Mouse (Mus musculus) testis, adult 10 weeks (tissue): ENCODE measurements around the gene Ssxb6. TPM values are rescaled to one million over a fixed set of nuclear protein-coding genes. Genes with fewer than 3 reads are reported as not detected.

Experiments
- polyA plus RNA-seq: library from polyadenylated mRNA; stranded (reverse); fragments of 350-450 nt; fragmentation: Illumina TruSeq; extraction: RNeasy Lipid Tissue Mini Kit (QIAGEN cat#74804); gene quantifications from one replicate; pipeline ENCODE4 v1.2.3, GENCODE M21; 2014; ENCODE audit warnings: low read depth, low replicate concordance

The Ssxb6 gene
- polyA plus RNA-seq: 12.6 TPM

DNA sequence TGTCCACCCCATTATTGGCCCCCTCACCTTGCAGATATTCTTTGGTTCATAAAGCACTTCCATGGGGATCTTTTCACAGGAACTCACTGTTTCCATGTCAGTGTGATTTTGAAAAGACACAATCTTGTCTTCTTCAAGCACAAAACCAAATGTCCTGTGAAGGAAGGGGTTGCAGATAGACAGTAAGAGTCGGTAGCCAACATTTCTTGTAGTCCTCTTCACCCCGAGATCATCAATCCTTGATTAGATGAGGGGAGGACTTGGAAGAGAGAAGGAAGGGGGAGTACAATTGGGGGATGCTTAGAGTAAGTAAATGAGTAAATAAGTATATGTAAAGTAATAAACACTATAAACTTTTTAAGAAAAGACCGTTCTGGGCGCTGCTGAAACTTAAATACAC is at the start of gene Ssxb6:
Gene Ssxb6, minus strand, starts transcription at position 101 of the 400 bp plus-strand sequence.

DNA sequence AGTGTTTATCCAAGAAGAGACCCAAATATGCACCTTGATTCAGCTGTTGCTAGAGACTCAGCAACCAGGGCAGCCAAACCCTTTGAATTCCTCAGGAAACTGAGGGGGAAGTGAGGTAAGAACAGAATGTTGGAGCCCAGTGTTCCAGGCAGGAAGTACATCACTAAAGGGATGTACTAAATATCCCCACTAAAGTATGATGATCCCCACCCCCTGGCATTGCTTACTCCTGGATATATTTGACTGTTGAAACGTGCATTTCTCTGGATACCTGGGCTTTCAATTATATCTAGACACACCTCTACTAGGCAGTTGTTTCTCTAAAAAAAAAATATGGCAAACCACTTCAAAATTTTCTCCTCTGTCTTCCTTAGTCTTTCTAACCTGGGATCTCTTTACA is 43.7 kb upstream of the Ssxb6 start, which contains the start of gene Ssxb3:
Gene Ssxb3, minus strand, starts transcription at position 101 of the 400 bp plus-strand sequence.

DNA sequence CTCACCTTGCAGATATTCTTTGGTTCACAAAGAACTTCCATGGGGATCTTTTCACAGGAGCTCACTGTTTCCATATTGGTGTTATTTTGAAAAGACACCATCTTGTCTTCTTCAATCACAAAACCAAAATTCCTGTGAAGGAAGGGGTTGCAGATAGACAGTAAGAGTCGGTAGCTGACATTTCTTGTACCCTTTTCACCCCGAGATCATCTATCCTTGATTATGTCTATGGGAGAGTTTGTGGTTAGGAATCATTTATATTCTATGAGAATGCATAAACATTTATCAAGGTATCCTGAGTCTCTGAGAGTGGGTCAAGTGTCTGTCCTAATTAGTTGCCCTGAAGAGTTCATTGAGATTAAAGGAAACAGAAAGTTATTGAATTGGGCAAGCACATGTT is 23.2 kb downstream of the Ssxb6 start, which contains the start of gene Gm14459:
Gene Gm14459, minus strand, starts transcription at position 101 of the 400 bp plus-strand sequence.

Other genes starting within 250 kb of the Ssxb6 start
- 1.8 TPM for gene Ssxb10, start 220.8 kb downstream of the Ssxb6 start, polyA plus RNA-seq
- not detected for gene Ssxb9, start 181.3 kb downstream of the Ssxb6 start, polyA plus RNA-seq
- 20.1 TPM for gene Ssxb1, start 134.9 kb downstream of the Ssxb6 start, polyA plus RNA-seq
- 20.5 TPM for gene Ssxb2, start 86.5 kb downstream of the Ssxb6 start, polyA plus RNA-seq
- gene Gm14459, start 23.3 kb downstream of the Ssxb6 start, polyA plus RNA-seq: 3.1 TPM
- gene Ssxb3, start 43.6 kb upstream of the Ssxb6 start, polyA plus RNA-seq: 8.5 TPM
- 7.4 TPM for gene Ssxb8, start 142.6 kb upstream of the Ssxb6 start, polyA plus RNA-seq
- 4.6 TPM for gene Ssx9, start 200.2 kb upstream of the Ssxb6 start, polyA plus RNA-seq